Mouse (Mus musculus): ENCODE results near the gene Spint3. TPM values are rescaled to one million over a fixed set of nuclear protein-coding genes. Genes with fewer than 3 reads are reported as not detected.
A peak's percentile ranks its signal among the peaks of the same experiment; 100 is the strongest.

Gene Spint3
- total and polyA plus RNA-seq, 3 experiments = not detected

GRCm38 (mm10) chr2:164531169-164531568 lies 42.1 kb downstream of the Spint3 start (continued):
- no peak for TF ChIP-seq USF1 (IDR thresholded peaks at IDR 0.05; ENCODE audit: low read depth, low read length)
- TF ChIP-seq POLR2A (IDR thresholded peaks at IDR 0.05; ENCODE audit: low read depth, low read length) = no peak
- no peak for TF ChIP-seq MAFK (IDR thresholded peaks at IDR 0.05; ENCODE audit: insufficient replicate concordance, low read length)
- peak; percentile 38; the same call in 1 of the 2 replicates for TF ChIP-seq ZC3H11A (IDR thresholded peaks at IDR 0.05; ENCODE audit: low read depth, low read length)
- TF ChIP-seq JUND (conservative IDR thresholded peaks at IDR 0.05; ENCODE audit: low read depth, low read length) = no peak

DNA sequence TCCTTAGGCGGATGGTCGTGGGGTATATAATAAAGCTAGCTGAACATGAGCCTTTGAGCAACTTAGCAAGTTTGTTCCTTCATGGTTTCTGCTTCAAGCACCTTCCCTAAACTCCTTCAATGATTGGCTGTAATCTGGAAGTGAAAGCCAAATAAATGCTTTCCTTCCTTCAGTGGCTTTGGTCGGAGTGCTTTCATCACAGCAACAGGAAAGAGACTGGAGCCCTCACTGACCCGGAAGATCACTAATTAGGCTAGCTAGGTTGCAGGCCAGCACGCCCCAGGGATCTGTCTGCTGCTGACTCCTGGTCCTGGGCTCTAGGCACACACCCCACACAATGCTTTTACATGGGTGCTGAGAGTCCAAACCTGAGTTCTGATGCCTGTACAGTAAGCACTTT lies 44.7 kb downstream of the Spint3 start:
- Histone ChIP-seq H3K9me3 (replicated peaks; ENCODE audit: low read length) (peaks cover 29% of the 10 kb centered on the region), H3K4me2 (ENCODE audit: insufficient read depth, low read depth, poor library complexity, severe bottlenecking) (no peak overlapping the region), H3K27me3 (replicated peaks) (peaks cover 50% of the 10 kb centered on the region), H3K79me2 (replicated peaks; ENCODE audit: control insufficient read depth, extremely low read depth, insufficient read depth, poor library complexity, severe bottlenecking) (no peaks in the 10 kb centered on the region), H3K4me3 (replicated peaks in 1 of 3; ENCODE audit: low read depth in 2 of 3, low read length in 2 of 3, poor library complexity in 1 of 3) (no peak overlapping the region), H3K27ac (ENCODE audit: insufficient read depth, low read depth) (no peak overlapping the region), H3K4me1 (ENCODE audit: control insufficient read depth in 1 of 2, insufficient read depth in 2 of 2) (peaks cover 4 to 14% of the 10 kb centered on the region in 2 experiments), H3K36me3 (replicated peaks in 1 of 2; ENCODE audit: control insufficient read depth in 1 of 2, insufficient read depth in 1 of 2, low read length in 1 of 2) (no peaks in the 10 kb centered on the region), H3K9ac (ENCODE audit: insufficient read depth, low read depth) (no peak overlapping the region)
- DNase-seq (ENCODE audit: extremely low read depth) = no peak
- dilution Hi-C loops (cut with MboI; ENCODE audit: extremely low pct_ligation_motif_present, extremely low pct_unique_long_range_greater_than_20kb, low sequenced_read_pairs) = no loop called here
- TF ChIP-seq MEF2A (IDR thresholded peaks at IDR 0.05; ENCODE audit: borderline replicate concordance, low read depth, low read length) (no peak), ZKSCAN1 (IDR thresholded peaks at IDR 0.05; ENCODE audit: borderline replicate concordance, low read depth, low read length) (no peak), TBP (conservative IDR thresholded peaks at IDR 0.05; ENCODE audit: low read depth, low read length) (no peak), EP300 (IDR thresholded peaks at IDR 0.05; ENCODE audit: low read length) (no peak)
- in situ Hi-C loops (cut with MboI; ENCODE audit: low pct_ligation_motif_present, low pct_unique_long_range_greater_than_20kb, low sequenced_read_pairs) = no loop called here

- in situ Hi-C loops (cut with MboI; ENCODE audit: low pct_ligation_motif_present, low pct_unique_long_range_greater_than_20kb, low sequenced_read_pairs) (no loop called here), dilution Hi-C loops (cut with MboI; ENCODE audit: extremely low pct_ligation_motif_present, extremely low pct_unique_long_range_greater_than_20kb, low sequenced_read_pairs) (no loop called here)
- no peaks in the 10 kb centered on the region for H3K79me2 ChIP-seq (replicated peaks; ENCODE audit: control insufficient read depth, extremely low read depth, insufficient read depth, poor library complexity, severe bottlenecking)
- H3K27ac ChIP-seq (ENCODE audit: insufficient read depth, low read depth) = no peak overlapping the region
- H3K4me1 ChIP-seq (ENCODE audit: control insufficient read depth in 1 of 2, insufficient read depth in 2 of 2) = peaks cover 2 to 25% of the 10 kb centered on the region in 2 experiments
- H3K36me3 ChIP-seq (replicated peaks in 1 of 2; ENCODE audit: control insufficient read depth in 1 of 2, insufficient read depth in 1 of 2, low read length in 1 of 2) = no peaks in the 10 kb centered on the region
- H3K9me3 ChIP-seq (replicated peaks; ENCODE audit: low read length) = peaks cover 36% of the 10 kb centered on the region
- no peak overlapping the region for H3K4me3 ChIP-seq (replicated peaks in 1 of 3; ENCODE audit: low read depth in 2 of 3, low read length in 2 of 3, poor library complexity in 1 of 3)
- peaks cover 23% of the 10 kb centered on the region for H3K27me3 ChIP-seq (replicated peaks)
- DNase-seq (ENCODE audit: extremely low read depth) = no peak
- TF ChIP-seq USF1 (IDR thresholded peaks at IDR 0.05; ENCODE audit: low read depth, low read length) = no peak
- TF ChIP-seq NRF1 (IDR thresholded peaks at IDR 0.05; ENCODE audit: low read depth, low read length) = peak; percentile 69
- no peak overlapping the region for H3K9ac ChIP-seq (ENCODE audit: insufficient read depth, low read depth)
- H3K4me2 ChIP-seq (ENCODE audit: insufficient read depth, low read depth, poor library complexity, severe bottlenecking) = no peak overlapping the region
These were observed 49.9 kb downstream of the Spint3 start for GRCm38 (mm10) chr2:164523301-164523773.

DNA sequence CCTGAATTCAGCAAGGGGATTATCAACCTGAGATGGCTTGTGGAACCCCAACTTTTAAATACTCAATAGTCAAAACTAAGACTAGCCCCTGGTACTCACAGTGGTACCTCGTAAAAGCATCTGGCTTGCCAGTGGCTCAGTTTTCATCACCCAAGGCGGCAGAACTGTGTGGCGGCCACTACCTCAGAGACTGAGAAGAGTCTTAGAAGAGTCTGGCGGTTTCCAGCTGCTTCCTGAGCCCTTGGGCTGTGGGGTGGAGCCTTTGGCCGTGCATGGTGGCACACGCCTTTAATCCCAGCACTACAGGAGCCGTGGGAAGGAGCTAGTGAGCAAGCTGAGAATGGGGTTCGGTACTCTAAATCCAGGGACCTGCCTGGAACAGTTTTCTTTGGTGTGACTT lies 51.0 kb downstream of the Spint3 start:
- peak overlapping the region; percentile 27; the same call in 1 of the 2 replicates for H3K9ac ChIP-seq (ENCODE audit: insufficient read depth, low read depth)
- in situ Hi-C loops (cut with MboI; ENCODE audit: low pct_ligation_motif_present, low pct_unique_long_range_greater_than_20kb, low sequenced_read_pairs) (no loop called here), dilution Hi-C loops (cut with MboI; ENCODE audit: extremely low pct_ligation_motif_present, extremely low pct_unique_long_range_greater_than_20kb, low sequenced_read_pairs) (no loop called here)
- peaks cover 13% of the 10 kb centered on the region for H3K27me3 ChIP-seq (replicated peaks)
- H3K27ac ChIP-seq (ENCODE audit: insufficient read depth, low read depth) = peak overlapping the region; percentile 71
- H3K4me2 ChIP-seq (ENCODE audit: insufficient read depth, low read depth, poor library complexity, severe bottlenecking) = peak overlapping the region; percentile 64
- H3K4me1 ChIP-seq (ENCODE audit: control insufficient read depth in 1 of 2, insufficient read depth in 2 of 2) = peaks cover 2 to 25% of the 10 kb centered on the region in 2 experiments
- TF ChIP-seq RAD21 (IDR thresholded peaks at IDR 0.05; ENCODE audit: low read depth, low read length) = no peak
- 0 out of 2 replicates have a peak, but pooled peaks have one; percentile 16 for TF ChIP-seq MXI1 (IDR thresholded peaks at IDR 0.05; ENCODE audit: low read depth, low read length)
- 0 out of 2 replicates have a peak, but pooled peaks have one; percentile 19 for TF ChIP-seq CHD1 (IDR thresholded peaks at IDR 0.05; ENCODE audit: low read depth, low read length)
- peak; percentile 69 for DNase-seq (ENCODE audit: extremely low read depth)
- no peaks in the 10 kb centered on the region for H3K79me2 ChIP-seq (replicated peaks; ENCODE audit: control insufficient read depth, extremely low read depth, insufficient read depth, poor library complexity, severe bottlenecking)
- peaks cover 30% of the 10 kb centered on the region for H3K9me3 ChIP-seq (replicated peaks; ENCODE audit: low read length)
- peak overlapping the region in 1 of 3 experiments; percentile 8 for H3K4me3 ChIP-seq (replicated peaks in 1 of 3; ENCODE audit: low read depth in 2 of 3, low read length in 2 of 3, poor library complexity in 1 of 3)
- H3K36me3 ChIP-seq (replicated peaks in 1 of 2; ENCODE audit: control insufficient read depth in 1 of 2, insufficient read depth in 1 of 2, low read length in 1 of 2) = no peaks in the 10 kb centered on the region

All from CH12.LX (cell line).